In the genomic region with DNA sequence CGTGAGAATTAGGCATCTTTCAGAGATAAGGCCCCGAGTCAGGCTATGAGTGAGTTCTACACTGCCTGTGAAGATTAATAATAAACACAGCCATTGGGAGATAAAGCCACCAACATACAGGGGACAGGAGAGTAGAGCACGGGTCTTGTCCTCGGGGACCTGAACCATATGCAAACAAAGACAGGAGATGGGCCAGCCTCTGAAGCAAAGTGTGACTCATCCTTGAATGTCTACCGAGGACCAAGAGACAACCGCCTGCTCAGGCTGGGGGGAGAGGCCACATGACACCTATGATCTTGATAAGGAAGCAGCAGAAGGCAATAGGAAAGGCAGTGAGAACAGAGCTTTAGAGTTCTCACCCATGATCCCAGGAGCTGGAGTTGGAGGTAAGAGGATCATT, we compare ENCODE assay signal across 24 mouse cellular contexts.
A peak's percentile ranks its signal among the peaks of the same experiment; 100 is the strongest.
DNase-seq lines count a peak whose midpoint lies in the region; ATAC-seq and TF ChIP-seq lines count a peak whose summit lies in the region.
"Had no signal": no experiment of that assay in that cellular context is flagged by ENCODE, and none has a peak within 500 bp of the region (broad histone marks: within the 10 kb centered on the region; RNA-seq: fewer than 3 reads in every experiment).

No protein-coding gene starts in this region.

- no peak overlapping the region for H3K9ac ChIP-seq in intestine, embryonic 16.5 days (ENCODE audit: low read depth, low read length)
- no peak overlapping the region for H3K9ac ChIP-seq in intestine, postnatal 0 days (ENCODE audit: low read depth, low read length)
- no peak overlapping the region for H3K9ac ChIP-seq in midbrain, embryonic 13.5 days (replicated peaks)
- H3K9ac ChIP-seq: embryonic facial prominence, embryonic 12.5 days; embryonic facial prominence, embryonic 15.5 days; forebrain, embryonic 12.5 days; forebrain, embryonic 15.5 days; hindbrain, embryonic 13.5 days; intestine, embryonic 15.5 days had no signal

- no peaks in the 10 kb centered on the region for H3K79me2 ChIP-seq in C2C12 (ENCODE audit: control insufficient read depth, insufficient read depth)

- no peak overlapping the region for H3ac ChIP-seq in C2C12 (ENCODE audit: control insufficient read depth, insufficient read length, low read depth)

- no peak overlapping the region for H3K4me3 ChIP-seq in intestine, embryonic 16.5 days (ENCODE audit: low read length)
- H3K4me3 ChIP-seq in intestine, postnatal 0 days (ENCODE audit: low read depth, low read length) = no peak overlapping the region
- no peak overlapping the region for H3K4me3 ChIP-seq in C2C12 (ENCODE audit: insufficient read depth, poor library complexity, severe bottlenecking)
- no peak overlapping the region for H3K4me3 ChIP-seq in midbrain, embryonic 13.5 days (replicated peaks)
- H3K4me3 ChIP-seq: embryonic facial prominence, embryonic 12.5 days; embryonic facial prominence, embryonic 15.5 days; forebrain, embryonic 12.5 days; forebrain, embryonic 15.5 days; heart, adult 2 months; hindbrain, embryonic 13.5 days; intestine, embryonic 15.5 days had no signal

- DNase-seq in MN1 (ENCODE audit: low spot score) = peak; percentile 41
- DNase-seq in layer of hippocampus, postnatal 10 days (ENCODE audit: low spot score in 2 of 2) = no peak
- no peak for DNase-seq in urinary bladder, postnatal 10 days (ENCODE audit: low spot score)
- DNase-seq: adrenal gland, postnatal 10 days; adrenal gland, postnatal 36 days; cerebellum, adult 18-20 months; cerebellum, adult 9-10 months; cerebellum, postnatal 25 days; gastrocnemius, postnatal 25 days; heart, adult 2 months; kidney, adult 2 months had no signal

- H3K4me2 ChIP-seq in intestine, embryonic 16.5 days (ENCODE audit: low read depth, low read length) = no peak overlapping the region
- H3K4me2 ChIP-seq in intestine, postnatal 0 days (replicated peaks; ENCODE audit: low read depth) = no peak overlapping the region
- H3K4me2 ChIP-seq in midbrain, embryonic 13.5 days (replicated peaks) = no peak overlapping the region
- H3K4me2 ChIP-seq: embryonic facial prominence, embryonic 12.5 days; embryonic facial prominence, embryonic 15.5 days; forebrain, embryonic 12.5 days; forebrain, embryonic 15.5 days; heart, embryonic 11.5 days; hindbrain, embryonic 13.5 days; intestine, embryonic 15.5 days had no signal

- peak; percentile 40; the same call in 1 of the 2 replicates for ATAC-seq in intestine, embryonic 16.5 days
- no peak for ATAC-seq in intestine, postnatal 0 days
- ATAC-seq in midbrain, embryonic 13.5 days = no peak
- ATAC-seq: forebrain, embryonic 15.5 days; hindbrain, embryonic 16.5 days; intestine, embryonic 15.5 days; Patski had no signal

- H3K27me3 ChIP-seq in intestine, embryonic 16.5 days (replicated peaks; ENCODE audit: control insufficient read depth, insufficient read depth, low read length) = no peaks in the 10 kb centered on the region
- no peaks in the 10 kb centered on the region for H3K27me3 ChIP-seq in intestine, postnatal 0 days (replicated peaks; ENCODE audit: control insufficient read depth, insufficient read depth, low read length)
- H3K27me3 ChIP-seq in C2C12 (ENCODE audit: control insufficient read depth, insufficient read depth, insufficient read length) = no peaks in the 10 kb centered on the region
- H3K27me3 ChIP-seq in midbrain, embryonic 13.5 days = no peaks in the 10 kb centered on the region
- H3K27me3 ChIP-seq: embryonic facial prominence, embryonic 12.5 days; embryonic facial prominence, embryonic 15.5 days; forebrain, embryonic 12.5 days; forebrain, embryonic 15.5 days; hindbrain, embryonic 13.5 days; intestine, embryonic 15.5 days; Patski had no signal

- H3K9me3 ChIP-seq in intestine, embryonic 16.5 days (ENCODE audit: control insufficient read depth, low read length) = no peaks in the 10 kb centered on the region
- H3K9me3 ChIP-seq in intestine, postnatal 0 days (ENCODE audit: control insufficient read depth) = no peaks in the 10 kb centered on the region
- no peaks in the 10 kb centered on the region for H3K9me3 ChIP-seq in midbrain, embryonic 13.5 days
- H3K9me3 ChIP-seq: embryonic facial prominence, embryonic 12.5 days; embryonic facial prominence, embryonic 15.5 days; forebrain, embryonic 12.5 days; forebrain, embryonic 15.5 days; hindbrain, embryonic 13.5 days; intestine, embryonic 15.5 days had no signal

- 40% methylated on average over 6 of the region's 6 CpGs for WGBS in intestine, embryonic 16.5 days
- 34% methylated on average over 6 of the region's 6 CpGs for WGBS in intestine, postnatal 0 days
- 76% methylated on average over 6 of the region's 6 CpGs for WGBS in midbrain, embryonic 13.5 days

- no peaks in the 10 kb centered on the region for H3K79me3 ChIP-seq in C2C12 (ENCODE audit: low read depth)

- TF ChIP-seq CTCF in intestine, postnatal 0 days (IDR thresholded peaks at IDR 0.05; ENCODE audit: low read depth) = no peak
- TF ChIP-seq CTCF in C2C12 (IDR thresholded peaks at IDR 0.05; ENCODE audit: control insufficient read depth, insufficient read depth, insufficient read length) = no peak

- no peak overlapping the region for H3K27ac ChIP-seq in intestine, embryonic 16.5 days (ENCODE audit: low read length)
- H3K27ac ChIP-seq in intestine, postnatal 0 days (ENCODE audit: low read depth, low read length) = no peak overlapping the region
- no peak overlapping the region for H3K27ac ChIP-seq in midbrain, embryonic 13.5 days
- H3K27ac ChIP-seq: embryonic facial prominence, embryonic 12.5 days; embryonic facial prominence, embryonic 15.5 days; forebrain, embryonic 12.5 days; forebrain, embryonic 15.5 days; heart, adult 2 months; hindbrain, embryonic 13.5 days; intestine, embryonic 15.5 days had no signal

- no peaks in the 10 kb centered on the region for H3K4me1 ChIP-seq in intestine, embryonic 16.5 days (ENCODE audit: control insufficient read depth, insufficient read depth, low read length)
- no peaks in the 10 kb centered on the region for H3K4me1 ChIP-seq in intestine, postnatal 0 days (replicated peaks; ENCODE audit: control insufficient read depth, insufficient read depth, low read length)
- 0 out of 2 replicates have a peak, but pooled peaks cover 4% of the 10 kb centered on the region for H3K4me1 ChIP-seq in midbrain, embryonic 13.5 days (replicated peaks)
- H3K4me1 ChIP-seq: forebrain, embryonic 15.5 days; hindbrain, embryonic 13.5 days; intestine, embryonic 15.5 days had no signal

- no peaks in the 10 kb centered on the region for H3K36me3 ChIP-seq in intestine, embryonic 16.5 days (ENCODE audit: control insufficient read depth, insufficient read depth, low read length)
- H3K36me3 ChIP-seq in intestine, postnatal 0 days (ENCODE audit: control insufficient read depth, insufficient read depth) = no peaks in the 10 kb centered on the region
- no peaks in the 10 kb centered on the region for H3K36me3 ChIP-seq in C2C12 (ENCODE audit: control insufficient read depth, insufficient read depth)
- no peaks in the 10 kb centered on the region for H3K36me3 ChIP-seq in midbrain, embryonic 13.5 days
- H3K36me3 ChIP-seq: embryonic facial prominence, embryonic 12.5 days; embryonic facial prominence, embryonic 15.5 days; forebrain, embryonic 12.5 days; forebrain, embryonic 15.5 days; hindbrain, embryonic 13.5 days; intestine, embryonic 15.5 days had no signal

TF ChIP-seq in C2C12, 6 proteins besides CTCF, POLR2A, EP300 and RAD21:
- no peak for TF ChIP-seq MYOG (IDR thresholded peaks at IDR 0.05; ENCODE audit: control insufficient read depth, extremely low read depth, insufficient read length)
- TF ChIP-seq USF1 (IDR thresholded peaks at IDR 0.05; ENCODE audit: low read depth) = peak; percentile 18
